Mouse (Mus musculus) left cerebral cortex, postnatal 4 days (tissue): Measurements from ENCODE around the gene Olfr433. TPM values are rescaled to one million over a fixed set of nuclear protein-coding genes. Genes with fewer than 3 reads are reported as not detected.

Experiments
- total RNA-seq, 2 experiments: library from RNA; stranded (reverse); gene quantifications; 2 replicates each; pipeline ENCODE4 v1.2.3; 2021

Olfr433 gene
- total RNA-seq, 2 experiments from 2014 or later = not detected

Other genes with a start within 250 kb of the Olfr433 start
- gene Ifi211, start 127.7 kb upstream of the Olfr433 start, total RNA-seq = under 1 TPM in 1 of 2 experiments, not detected in 1; 0.26 TPM
- 1 to 10 TPM; 1.3 to 1.6 TPM for gene Mndal, start 98.2 kb upstream of the Olfr433 start, total RNA-seq
- under 1 TPM; 0.68 to 0.72 TPM for gene Ifi203, start 98.0 kb upstream of the Olfr433 start, total RNA-seq
- not detected for gene Ifi202b, start 58.0 kb upstream of the Olfr433 start, total RNA-seq
- gene Ifi205, start 8.9 kb upstream of the Olfr433 start, total RNA-seq = not detected
- not detected for gene Olfr432, start 8.5 kb downstream of the Olfr433 start, total RNA-seq
- gene Olfr430, start 25.9 kb downstream of the Olfr433 start, total RNA-seq = not detected
- not detected for gene Olfr429, start 43.6 kb downstream of the Olfr433 start, total RNA-seq
- gene Olfr427, start 56.2 kb downstream of the Olfr433 start, total RNA-seq = not detected
- not detected for gene Olfr231, start 80.5 kb downstream of the Olfr433 start, total RNA-seq
- gene Olfr424, start 90.8 kb downstream of the Olfr433 start, total RNA-seq = not detected
- gene Olfr420, start 114.9 kb downstream of the Olfr433 start, total RNA-seq = not detected
- gene Spta1, start 132.1 kb downstream of the Olfr433 start, total RNA-seq = under 1 TPM in 1 of 2 experiments, not detected in 1; 0.08 TPM
- not detected for gene Olfr419, start 211.4 kb downstream of the Olfr433 start, total RNA-seq